Mouse (Mus musculus): ENCODE results near the gene Mettl7b. TPM values are rescaled to one million over a fixed set of nuclear protein-coding genes. Genes with fewer than 3 reads are reported as not detected.

The Mettl7b gene
- total RNA-seq, 2 experiments from 2014 or later: not detected

GRCm38 (mm10) chr10:128921883-128922821 is 38.6 kb downstream of the Mettl7b start:
- 0 out of 2 replicates have a peak, but pooled peaks have one; percentile 1 for ATAC-seq (replicated peaks; ENCODE audit: low FRiP score, low TSS enrichment, poor library complexity, severe bottlenecking)

DNA sequence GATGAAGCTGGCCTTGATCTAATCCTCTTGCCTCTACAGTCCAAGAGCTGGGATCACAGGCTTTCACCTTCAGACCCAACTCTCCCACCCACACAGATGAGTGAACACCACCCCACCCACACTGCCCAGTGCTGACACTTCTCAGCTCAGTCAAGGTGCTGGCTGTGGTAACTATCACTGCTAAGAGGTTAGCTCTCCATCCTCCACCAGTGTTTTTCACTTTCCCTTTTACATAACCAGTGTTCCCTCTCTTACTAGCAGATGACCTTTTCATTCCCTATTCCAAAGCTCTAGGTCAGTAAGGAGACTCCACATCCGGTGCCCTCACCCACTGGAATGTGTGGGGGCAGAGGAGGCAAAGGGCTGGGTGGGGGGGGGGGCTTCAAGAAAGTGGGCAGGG is 39.5 kb downstream of the Mettl7b start:
- ATAC-seq (replicated peaks; ENCODE audit: low FRiP score, low TSS enrichment, poor library complexity, severe bottlenecking): no peak

DNA sequence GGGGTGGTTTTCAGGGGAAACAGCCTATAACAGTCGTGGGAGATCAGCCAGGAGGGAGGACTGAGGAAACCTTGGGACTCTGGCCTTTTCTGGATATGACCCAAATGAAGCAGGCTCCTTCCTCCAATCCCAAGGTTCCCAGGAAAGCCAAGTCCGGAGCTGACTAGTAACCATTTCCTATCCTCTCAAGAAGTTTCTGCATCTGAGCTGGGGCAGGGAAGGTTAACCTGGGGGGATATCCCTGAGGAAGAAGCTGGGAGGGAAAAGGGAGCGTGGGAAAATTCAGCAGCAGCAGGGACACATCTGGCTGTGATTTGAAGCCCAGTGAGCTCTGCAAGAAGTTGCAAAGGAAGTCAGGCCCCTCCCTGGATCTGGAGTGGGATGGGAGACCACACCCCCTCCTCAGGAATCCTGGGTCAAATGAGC is 40.0 kb downstream of the Mettl7b start:
- no peak for ATAC-seq (replicated peaks; ENCODE audit: low FRiP score, low TSS enrichment, poor library complexity, severe bottlenecking)

DNA sequence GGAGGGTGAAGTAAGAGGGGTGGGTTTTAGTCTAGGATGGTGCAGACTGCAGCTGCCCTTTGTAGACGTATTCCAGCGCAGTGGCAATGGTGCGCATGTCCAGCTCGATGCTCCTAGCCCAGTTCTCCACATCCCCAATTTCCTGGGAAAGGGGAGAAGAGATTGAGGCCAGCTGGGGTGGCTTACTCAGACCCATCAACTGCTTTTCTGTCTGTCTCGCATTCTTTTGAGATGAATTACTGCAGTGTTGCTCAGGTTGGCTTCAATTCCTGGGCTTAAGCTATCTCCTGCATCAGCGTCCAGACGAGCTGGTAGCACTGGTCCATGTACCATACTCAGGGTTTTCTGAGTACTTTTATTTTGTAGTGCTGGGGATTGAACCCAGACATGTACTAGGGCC is 40.8 kb downstream of the Mettl7b start:
- no peak for ATAC-seq (replicated peaks; ENCODE audit: low FRiP score, low TSS enrichment, poor library complexity, severe bottlenecking)

- ATAC-seq (replicated peaks; ENCODE audit: low FRiP score, low TSS enrichment, poor library complexity, severe bottlenecking): no peak
These were observed 41.6 kb downstream of the Mettl7b start for GRCm38 (mm10) chr10:128919203-128919631.

GRCm38 (mm10) chr10:128918246-128918645 is 42.5 kb downstream of the Mettl7b start:
- ATAC-seq (replicated peaks; ENCODE audit: low FRiP score, low TSS enrichment, poor library complexity, severe bottlenecking): no peak

DNA sequence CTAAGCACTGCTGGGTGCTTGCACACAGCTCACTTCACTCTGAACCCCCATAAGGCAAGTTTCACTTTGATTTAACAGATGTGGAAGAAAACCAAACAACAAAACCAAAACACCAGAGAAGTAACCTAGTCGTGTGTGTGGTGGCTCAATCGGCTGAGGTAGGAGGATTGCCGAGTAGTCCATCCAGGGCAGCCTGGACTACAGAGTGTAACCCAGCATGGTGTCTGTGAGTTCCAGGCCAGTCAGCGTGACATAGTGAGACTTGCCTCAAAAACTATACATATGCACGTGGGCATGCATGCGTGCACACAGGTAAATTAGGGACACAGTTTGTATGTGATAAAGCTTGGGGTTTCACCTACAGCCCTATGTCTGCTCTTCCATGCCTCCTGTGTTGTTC is 43.4 kb downstream of the Mettl7b start:
- ATAC-seq (replicated peaks; ENCODE audit: low FRiP score, low TSS enrichment, poor library complexity, severe bottlenecking): no peak

DNA sequence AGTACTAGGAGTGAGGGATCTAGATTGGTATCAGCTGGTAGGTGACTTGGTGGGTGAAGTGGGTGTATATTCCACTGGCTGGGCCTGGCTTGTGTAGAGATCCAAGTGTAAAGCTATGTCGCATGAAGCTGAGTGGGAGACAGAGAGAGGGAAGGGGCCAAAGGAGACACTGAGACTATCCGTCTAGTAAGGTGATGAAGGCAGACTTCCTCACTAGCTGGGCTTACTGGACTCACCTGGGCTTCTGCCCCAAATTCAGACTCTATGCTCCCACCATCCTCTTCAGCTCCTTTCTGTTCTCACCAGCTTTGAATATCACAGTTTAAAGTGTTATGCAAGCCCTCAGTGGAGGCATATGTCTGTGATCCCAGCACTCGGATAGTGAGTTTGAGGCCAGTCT is 44.1 kb downstream of the Mettl7b start:
- ATAC-seq (replicated peaks; ENCODE audit: low FRiP score, low TSS enrichment, poor library complexity, severe bottlenecking): no peak

GRCm38 (mm10) chr10:128915550-128915949 is 45.2 kb downstream of the Mettl7b start:
- no peak for ATAC-seq (replicated peaks; ENCODE audit: low FRiP score, low TSS enrichment, poor library complexity, severe bottlenecking)

DNA sequence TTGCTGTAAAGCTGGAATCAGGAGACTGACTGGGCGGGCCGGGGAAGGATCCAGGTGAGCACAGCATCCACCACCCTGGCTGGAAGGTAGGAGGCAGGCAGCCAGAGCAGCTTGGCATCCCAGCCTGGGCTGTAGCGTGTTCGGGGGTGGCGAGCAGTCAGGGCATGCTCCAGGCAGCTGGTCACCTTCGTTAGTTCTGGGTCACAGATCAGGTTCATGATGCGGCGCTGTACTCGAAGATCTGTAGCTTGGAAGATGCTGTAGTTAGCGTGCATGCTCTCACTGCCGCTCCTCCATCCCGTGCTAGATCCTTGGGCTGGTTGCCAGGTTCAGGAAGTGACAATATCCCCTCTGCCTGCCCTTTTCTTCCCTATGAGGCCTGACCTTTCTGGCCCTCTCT is 47.1 kb downstream of the Mettl7b start:
- ATAC-seq (replicated peaks; ENCODE audit: low FRiP score, low TSS enrichment, poor library complexity, severe bottlenecking): no peak

DNA sequence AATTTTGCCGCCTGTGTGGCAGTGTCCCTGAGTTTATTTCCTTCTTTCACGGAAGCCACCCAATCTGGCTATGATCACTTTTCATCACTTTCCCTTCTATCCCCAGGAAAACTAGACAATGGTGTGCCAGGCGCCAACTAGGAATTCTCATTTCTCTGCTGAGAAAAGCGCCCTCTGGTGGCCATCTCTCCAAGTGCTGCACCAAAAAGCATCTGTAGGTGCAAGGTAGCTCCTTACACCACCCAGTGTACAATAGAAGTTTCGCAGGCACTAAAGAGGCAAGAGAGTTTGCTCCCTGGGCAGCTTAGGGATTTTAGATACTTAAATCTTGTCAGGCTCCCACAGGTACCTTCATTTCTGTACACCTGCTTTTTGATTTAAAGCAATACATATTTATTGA is 47.6 kb downstream of the Mettl7b start:
- peak; percentile 75 for ATAC-seq (replicated peaks; ENCODE audit: low FRiP score, low TSS enrichment, poor library complexity, severe bottlenecking)

DNA sequence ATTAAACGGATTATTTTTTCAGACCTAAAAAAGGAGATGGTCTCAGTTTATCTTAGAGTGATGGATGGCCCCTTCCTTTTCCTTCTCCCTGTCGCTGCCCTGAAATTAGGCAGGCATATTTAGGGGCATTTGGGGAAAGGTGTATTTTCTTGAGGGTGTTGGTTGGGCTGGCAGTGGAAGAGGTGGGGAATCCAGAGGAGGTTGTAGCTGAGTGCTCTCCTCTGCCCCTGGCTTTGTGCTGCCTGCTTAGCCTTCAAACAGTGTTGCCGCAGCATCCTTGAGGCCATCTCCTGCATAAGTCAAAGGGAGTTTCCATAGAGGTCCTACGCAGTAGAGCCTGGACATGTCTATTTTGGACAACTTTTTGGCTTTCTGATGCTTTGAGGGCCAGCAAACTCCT is 48.0 kb downstream of the Mettl7b start:
- no peak for ATAC-seq (replicated peaks; ENCODE audit: low FRiP score, low TSS enrichment, poor library complexity, severe bottlenecking)

DNA sequence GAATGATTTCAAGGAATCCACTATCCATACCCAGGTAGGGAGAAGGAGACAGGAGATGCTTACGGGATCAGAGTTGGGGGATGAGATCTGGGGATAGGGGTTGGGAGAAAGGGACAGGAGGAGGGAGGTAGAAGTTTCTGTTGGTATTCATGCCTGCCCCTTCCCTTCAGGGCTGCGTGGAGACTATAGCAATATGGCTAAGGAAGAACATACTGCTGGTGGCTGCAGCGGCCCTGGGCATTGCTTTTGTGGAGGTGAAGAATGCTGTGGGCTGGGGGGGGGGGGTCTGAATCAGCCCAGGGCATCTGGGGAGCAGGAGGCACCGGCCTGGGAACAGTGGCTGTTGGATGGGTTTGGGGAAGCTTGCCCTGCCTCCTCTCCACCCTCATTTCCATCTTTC is 48.5 kb downstream of the Mettl7b start:
- no peak for ATAC-seq (replicated peaks; ENCODE audit: low FRiP score, low TSS enrichment, poor library complexity, severe bottlenecking)

DNA sequence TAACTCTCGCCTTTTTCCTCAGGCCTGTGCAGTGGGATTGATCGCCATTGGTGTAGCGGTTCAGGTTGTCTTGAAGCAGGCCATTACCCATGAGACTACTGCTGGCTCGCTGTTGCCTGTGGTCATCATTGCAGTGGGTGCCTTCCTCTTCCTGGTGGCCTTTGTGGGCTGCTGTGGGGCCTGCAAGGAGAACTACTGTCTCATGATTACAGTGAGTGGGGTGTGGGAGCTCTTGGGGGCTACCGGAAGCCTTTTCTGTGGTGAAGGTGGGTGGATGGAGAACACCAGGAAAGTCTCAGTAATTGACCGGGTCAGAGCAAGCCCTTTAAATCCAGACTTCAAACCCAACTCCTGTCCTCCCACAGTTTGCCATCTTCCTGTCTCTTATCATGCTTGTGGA is 49.4 kb downstream of the Mettl7b start:
- no peak for ATAC-seq (replicated peaks; ENCODE audit: low FRiP score, low TSS enrichment, poor library complexity, severe bottlenecking)

DNA sequence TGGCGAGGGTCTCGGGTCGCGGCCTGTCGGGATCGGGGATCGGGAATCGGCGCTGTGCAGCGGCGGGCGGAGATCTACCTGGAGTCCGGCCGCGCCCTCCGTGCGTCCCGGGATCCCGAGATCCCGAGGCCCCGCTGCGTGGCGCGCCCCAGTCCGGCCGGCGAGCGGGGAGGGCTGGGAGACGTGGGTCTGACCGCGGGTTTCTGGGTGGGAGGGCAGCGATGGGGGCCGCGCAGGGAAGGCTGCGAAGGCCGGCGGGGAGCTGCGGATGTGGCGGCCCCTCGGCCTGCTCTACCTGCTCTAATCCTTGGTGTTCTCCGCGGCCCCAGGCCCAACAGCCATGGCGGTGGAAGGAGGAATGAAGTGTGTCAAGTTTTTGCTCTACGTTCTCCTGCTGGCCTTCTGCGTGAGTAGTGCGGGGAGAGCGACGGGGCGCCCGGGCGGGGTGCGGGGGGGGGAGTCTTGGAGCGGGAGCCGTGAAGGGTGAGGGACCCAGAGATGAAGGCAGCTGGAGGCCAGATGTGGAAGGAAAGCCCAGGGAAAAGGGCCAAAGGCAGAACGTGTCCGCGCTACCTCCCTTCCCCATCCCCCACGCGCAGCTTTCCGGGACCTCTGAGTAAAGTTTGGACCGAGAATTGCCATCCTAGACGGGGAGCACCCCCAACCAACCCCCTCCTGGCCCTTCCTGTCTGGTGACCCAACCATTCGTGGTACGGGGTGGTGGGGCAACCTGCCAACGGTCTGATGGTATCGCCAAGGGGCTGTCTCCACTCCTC is 50.5 kb downstream of the Mettl7b start:
- no peak for ATAC-seq (replicated peaks; ENCODE audit: low FRiP score, low TSS enrichment, poor library complexity, severe bottlenecking)

- 0 out of 2 replicates have a peak, but pooled peaks have one; percentile 9 for ATAC-seq (replicated peaks; ENCODE audit: low FRiP score, low TSS enrichment, poor library complexity, severe bottlenecking)
These were observed 51.2 kb downstream of the Mettl7b start for GRCm38 (mm10) chr10:128909567-128910028.

DNA sequence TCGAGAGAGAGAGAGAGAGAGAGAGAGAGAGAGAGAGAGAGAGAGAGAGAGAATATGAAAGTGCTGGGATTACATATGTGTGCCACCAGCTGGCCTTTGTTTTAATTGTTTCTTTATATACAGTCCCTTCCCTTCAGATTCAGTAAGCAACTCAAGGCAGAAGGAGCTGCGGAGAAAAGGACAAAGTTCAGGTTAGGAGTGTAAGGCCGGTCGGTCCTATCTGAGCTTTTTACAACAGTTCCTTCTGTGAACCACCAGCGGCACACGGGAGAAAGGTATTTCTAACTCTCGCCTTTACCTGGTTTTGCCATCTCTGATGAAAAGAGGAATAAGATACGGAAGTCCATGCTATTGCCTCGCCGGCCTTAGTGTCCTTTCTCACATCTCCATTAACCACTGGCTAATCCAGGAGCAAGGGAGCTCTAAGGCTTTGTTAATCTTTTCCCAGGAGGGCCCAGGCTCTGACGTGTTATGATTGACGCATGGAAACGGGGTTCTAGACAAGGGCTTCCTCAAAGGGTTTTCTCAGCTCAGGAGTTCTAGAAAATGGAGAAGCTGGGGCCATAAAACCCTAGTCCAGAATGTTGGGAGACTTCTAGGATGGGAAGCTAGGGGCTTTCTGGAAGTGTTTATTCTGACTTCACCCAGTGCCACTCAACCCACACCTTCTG is 51.9 kb downstream of the Mettl7b start:
- ATAC-seq (replicated peaks; ENCODE audit: low FRiP score, low TSS enrichment, poor library complexity, severe bottlenecking): no peak

Measured in megakaryocyte-erythroid progenitor cell, adult 5-6 weeks (primary cell).